Mouse (Mus musculus): ENCODE measurements around the gene Shc1. TPM values are rescaled to one million over a fixed set of nuclear protein-coding genes. Genes with fewer than 3 reads are reported as not detected.
A peak's percentile ranks its signal among the peaks of the same experiment; 100 is the strongest.

The Shc1 gene
- polyA plus RNA-seq, 1 experiment from 2014 or later = 113 TPM

DNA sequence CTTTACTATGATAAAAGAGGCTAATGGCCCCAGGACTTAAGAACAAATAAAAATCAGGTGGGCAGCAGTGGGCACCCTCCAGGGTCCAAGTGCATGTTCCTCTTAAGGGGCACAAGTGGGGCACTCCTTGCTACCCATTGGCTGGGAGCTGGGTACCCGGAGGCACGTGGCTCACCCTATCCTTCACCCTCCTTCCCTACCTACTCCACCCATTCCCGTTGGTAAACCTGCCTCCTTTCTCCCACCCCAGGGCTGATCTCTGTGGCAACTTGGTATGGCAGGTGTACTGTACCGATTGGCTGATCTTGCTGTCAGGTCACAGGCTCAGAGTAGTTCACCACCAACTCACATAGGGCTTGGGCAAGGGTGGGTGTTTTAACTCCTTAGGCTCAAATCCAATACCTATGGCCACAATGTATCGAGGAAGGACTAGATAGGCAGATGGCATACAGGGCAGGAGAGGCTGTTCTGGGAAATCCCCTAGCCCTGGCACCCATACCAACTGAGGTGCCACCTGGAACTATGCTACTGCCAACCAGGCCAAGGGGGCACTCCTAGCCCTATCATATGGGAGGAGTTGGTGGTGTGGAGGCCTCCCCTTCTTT lies 34.5 kb upstream of the Shc1 start:
- H3K27me3 ChIP-seq = no peaks in the 10 kb centered on the region
- peak overlapping the region; percentile 74 for H3K27ac ChIP-seq (replicated peaks)
- no peak for ATAC-seq (ENCODE audit: insufficient number of reproducible peaks, low FRiP score, low TSS enrichment, low read depth)
- no peak overlapping the region for H3K4me3 ChIP-seq (replicated peaks)
- no peak overlapping the region for H3K4me2 ChIP-seq (replicated peaks)
- peaks cover 59% of the 10 kb centered on the region for H3K4me1 ChIP-seq
- H3K9ac ChIP-seq = no peak overlapping the region
- peaks cover 12% of the 10 kb centered on the region; the same call in 1 of the 2 replicates for H3K36me3 ChIP-seq
- no peaks in the 10 kb centered on the region for H3K9me3 ChIP-seq (replicated peaks)
- WGBS = 66% methylated on average over 5 of the region's 5 CpGs

DNA sequence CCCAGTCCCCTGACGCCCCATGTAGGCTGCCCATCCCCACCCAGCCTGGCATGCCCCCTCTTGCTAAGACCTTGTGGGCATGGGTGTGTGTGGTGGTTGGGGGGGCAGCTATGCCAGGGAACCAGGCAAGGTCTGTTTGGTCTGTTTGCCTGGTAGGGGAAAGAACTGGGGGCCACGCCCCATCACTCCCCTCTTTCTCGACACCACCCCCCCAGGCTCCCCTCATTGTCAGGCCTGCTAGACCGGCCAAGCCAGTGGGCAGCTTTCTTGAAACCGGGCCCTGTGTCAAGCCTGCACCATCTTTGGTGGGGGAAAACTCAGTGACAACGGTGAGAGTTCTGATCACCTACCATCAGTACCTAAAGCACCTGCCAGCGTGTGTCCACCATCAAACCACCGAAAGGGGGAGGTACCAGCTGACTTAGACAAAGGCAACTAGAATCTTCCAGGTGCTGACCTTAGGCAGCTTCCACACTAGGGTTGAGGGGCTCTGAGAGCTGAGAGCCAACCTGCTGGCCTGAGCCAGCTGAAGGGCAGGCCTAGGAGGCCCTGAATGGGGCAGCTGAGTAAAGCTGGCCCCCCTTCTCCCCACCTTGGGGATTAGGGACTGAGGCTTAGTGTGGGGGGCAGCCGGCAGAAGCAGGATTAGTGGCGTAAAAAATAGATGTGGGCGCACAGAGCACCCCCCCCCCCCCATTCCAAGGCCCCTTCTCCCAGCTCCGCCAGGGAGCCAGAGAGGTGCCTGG lies 33.7 kb upstream of the Shc1 start:
- peak overlapping the region; percentile 27; the same call in 1 of the 2 replicates for H3K4me2 ChIP-seq (replicated peaks)
- H3K9me3 ChIP-seq (replicated peaks) = no peaks in the 10 kb centered on the region
- H3K4me3 ChIP-seq (replicated peaks) = no peak overlapping the region
- peaks cover 12% of the 10 kb centered on the region; the same call in 1 of the 2 replicates for H3K36me3 ChIP-seq
- H3K4me1 ChIP-seq = peaks cover 53% of the 10 kb centered on the region
- 46% methylated on average over 11 of the region's 12 CpGs for WGBS
- ATAC-seq (ENCODE audit: insufficient number of reproducible peaks, low FRiP score, low TSS enrichment, low read depth) = no peak
- no peak overlapping the region for H3K9ac ChIP-seq
- peak overlapping the region; percentile 74 for H3K27ac ChIP-seq (replicated peaks)
- no peaks in the 10 kb centered on the region for H3K27me3 ChIP-seq

DNA sequence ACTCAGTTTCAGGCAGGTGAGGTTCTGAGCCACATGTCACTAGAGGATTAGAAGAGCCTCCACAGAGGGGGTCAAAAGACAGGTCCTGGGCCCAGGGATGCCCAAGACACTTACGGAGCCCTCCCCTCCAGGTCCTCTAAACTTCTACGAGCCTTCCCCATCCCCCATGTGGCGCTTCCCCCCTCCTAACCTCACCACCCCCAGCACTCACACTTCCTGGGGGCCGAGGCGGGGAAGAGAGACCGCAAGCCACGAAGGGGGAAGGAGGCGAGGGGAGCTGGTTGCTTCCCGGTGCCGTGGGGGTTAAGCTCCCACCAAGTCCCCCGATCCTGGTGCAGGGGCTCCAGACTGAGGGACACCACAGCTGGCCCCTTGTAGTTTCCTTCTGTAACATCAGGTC lies 32.8 kb upstream of the Shc1 start:
- H3K4me1 ChIP-seq = peaks cover 55% of the 10 kb centered on the region
- no peaks in the 10 kb centered on the region for H3K9me3 ChIP-seq (replicated peaks)
- H3K9ac ChIP-seq = no peak overlapping the region
- H3K27me3 ChIP-seq = no peaks in the 10 kb centered on the region
- 38% methylated on average over 11 of the region's 11 CpGs for WGBS
- H3K4me3 ChIP-seq (replicated peaks) = 0 out of 2 replicates have a peak overlapping the region, but pooled peaks have one; percentile 4
- peaks cover 7% of the 10 kb centered on the region; the same call in 1 of the 2 replicates for H3K36me3 ChIP-seq
- H3K27ac ChIP-seq (replicated peaks) = peak overlapping the region; percentile 74
- ATAC-seq (ENCODE audit: insufficient number of reproducible peaks, low FRiP score, low TSS enrichment, low read depth) = no peak
- H3K4me2 ChIP-seq (replicated peaks) = peak overlapping the region; percentile 27; the same call in 1 of the 2 replicates

DNA sequence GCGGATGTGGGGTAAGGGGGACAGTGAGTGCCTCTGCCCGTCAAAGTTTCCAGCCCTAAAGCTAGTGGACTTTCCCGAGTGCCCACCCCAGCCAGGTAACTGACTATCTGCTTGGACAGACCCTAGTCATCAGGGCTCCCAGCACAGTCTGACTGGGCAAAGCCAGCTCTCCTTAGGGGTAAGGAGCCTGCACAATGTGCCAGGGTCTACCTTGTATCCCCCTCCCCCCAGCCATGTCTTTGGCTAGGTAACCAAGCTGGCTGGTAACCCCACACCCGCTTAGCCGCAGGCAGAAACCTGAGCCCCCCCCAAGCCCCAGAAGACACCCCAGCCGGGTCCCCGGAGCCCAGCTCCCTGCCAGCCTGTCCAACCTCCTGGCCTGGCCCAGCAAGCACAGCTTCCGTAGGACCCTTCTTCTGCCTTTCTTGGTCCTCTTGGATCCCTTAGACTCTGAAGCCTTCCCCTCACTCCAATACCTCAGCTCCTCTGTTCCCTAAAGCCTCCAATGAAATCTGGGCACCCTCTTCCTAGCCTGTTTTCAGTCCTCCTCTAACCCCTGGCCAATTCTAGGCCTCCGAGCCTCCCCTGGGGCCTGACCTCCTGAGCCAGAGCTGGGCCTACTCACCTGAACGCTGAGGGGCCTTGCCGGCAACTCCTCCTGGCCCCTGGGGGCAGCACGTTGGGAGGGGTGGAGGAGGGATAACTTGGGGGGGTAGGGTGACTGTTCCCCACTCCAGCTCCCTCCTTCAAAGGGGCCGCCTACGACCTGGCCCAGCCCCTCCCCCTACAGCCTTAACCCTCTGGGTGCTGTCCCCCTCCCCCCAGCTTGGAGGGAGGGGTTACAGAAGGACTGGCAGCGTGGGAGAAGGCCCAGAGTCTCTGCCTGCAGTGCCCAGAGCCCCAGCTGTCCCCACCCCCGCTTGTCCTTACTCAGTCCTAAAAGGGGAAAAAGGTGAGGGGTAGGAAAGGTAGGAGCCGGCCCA lies 31.5 kb upstream of the Shc1 start:
- ATAC-seq (ENCODE audit: insufficient number of reproducible peaks, low FRiP score, low TSS enrichment, low read depth) = no peak
- Histone ChIP-seq H3K4me2 (replicated peaks) (peak overlapping the region; percentile 27), H3K27ac (replicated peaks) (peak overlapping the region; percentile 74; the same call in 1 of the 2 replicates)

DNA sequence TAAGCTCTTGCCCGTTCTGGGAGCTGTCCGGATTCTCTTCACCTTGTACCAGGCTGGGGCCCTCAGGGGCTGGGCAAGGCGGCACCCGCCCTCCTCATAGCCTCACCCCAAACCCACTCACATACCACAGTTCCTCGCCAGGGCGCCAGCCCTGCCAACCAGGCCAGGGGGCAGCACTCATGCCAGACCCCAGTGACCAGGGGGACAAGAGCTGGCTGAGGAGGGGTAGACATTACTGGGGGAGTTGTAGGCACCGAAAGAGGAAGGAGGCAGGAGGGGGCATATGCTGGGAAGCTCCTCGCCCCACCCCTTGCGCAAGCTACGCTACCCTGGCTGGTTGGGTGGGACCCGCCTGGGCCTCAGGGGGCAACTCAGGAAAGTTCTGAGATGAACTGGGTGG lies 30.6 kb upstream of the Shc1 start:
- Histone ChIP-seq H3K36me3 (no peaks in the 10 kb centered on the region), H3K4me1 (peaks cover 77% of the 10 kb centered on the region), H3K27ac (replicated peaks) (peak overlapping the region; percentile 58), H3K27me3 (no peaks in the 10 kb centered on the region), H3K4me2 (replicated peaks) (peak overlapping the region; percentile 27), H3K4me3 (replicated peaks) (peak overlapping the region; percentile 19; the same call in 1 of the 2 replicates), H3K9me3 (replicated peaks) (no peaks in the 10 kb centered on the region), H3K9ac (no peak overlapping the region)
- 55% methylated on average over 11 of the region's 11 CpGs for WGBS
- 0 out of 2 replicates have a peak, but pooled peaks have one; percentile 2 for ATAC-seq (ENCODE audit: insufficient number of reproducible peaks, low FRiP score, low TSS enrichment, low read depth)

More for the DNA sequence above, 31.5 kb upstream of the Shc1 start:
- no peaks in the 10 kb centered on the region for H3K36me3 ChIP-seq
- H3K27me3 ChIP-seq = no peaks in the 10 kb centered on the region
- peaks cover 68% of the 10 kb centered on the region for H3K4me1 ChIP-seq
- WGBS = 38% methylated on average over 17 of the region's 17 CpGs
- no peaks in the 10 kb centered on the region for H3K9me3 ChIP-seq (replicated peaks)
- H3K4me3 ChIP-seq (replicated peaks) = peak overlapping the region; percentile 19
- H3K9ac ChIP-seq = peak overlapping the region; percentile 3; the same call in 1 of the 2 replicates

DNA sequence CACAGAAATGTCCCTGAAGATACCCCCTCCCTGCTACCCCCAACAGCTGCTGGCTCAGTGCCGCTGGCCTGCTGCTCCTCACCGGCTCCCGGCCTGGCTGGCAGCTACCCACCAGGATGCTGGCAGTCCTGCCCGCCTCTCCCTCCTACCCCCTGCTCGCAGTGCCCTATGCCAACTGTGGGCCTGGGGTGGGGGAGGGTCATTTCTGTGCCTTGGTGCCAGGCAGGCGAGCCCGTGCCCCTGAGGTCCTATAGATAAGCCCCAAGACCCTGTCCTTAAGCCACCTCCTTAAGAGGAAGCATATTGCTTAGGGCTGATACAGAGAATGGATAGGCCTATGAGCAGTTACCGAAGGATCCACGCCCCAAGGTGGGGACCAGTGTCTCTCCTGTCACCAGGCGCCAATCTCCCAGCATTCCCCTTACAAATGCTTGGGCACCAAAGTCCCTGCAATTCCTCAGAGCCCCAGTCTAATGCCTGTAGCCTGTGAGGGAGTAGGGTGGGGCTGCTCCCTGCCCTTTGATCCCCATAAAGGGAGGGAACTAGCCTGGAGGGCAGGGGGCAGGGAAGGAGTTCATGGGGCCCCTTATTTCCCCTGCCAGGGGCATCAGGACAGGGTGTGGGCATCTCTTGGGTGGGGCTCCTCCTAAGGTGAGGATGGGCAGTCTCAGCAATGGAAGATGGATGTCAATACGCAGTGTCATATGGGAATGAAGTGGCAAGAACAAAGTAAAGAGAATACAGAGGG lies 29.9 kb upstream of the Shc1 start:
- no peak for ATAC-seq (ENCODE audit: insufficient number of reproducible peaks, low FRiP score, low TSS enrichment, low read depth)
- no peaks in the 10 kb centered on the region for H3K36me3 ChIP-seq
- H3K9ac ChIP-seq = no peak overlapping the region
- H3K4me2 ChIP-seq (replicated peaks) = peak overlapping the region; percentile 27
- no peaks in the 10 kb centered on the region for H3K9me3 ChIP-seq (replicated peaks)
- peaks cover 81% of the 10 kb centered on the region for H3K4me1 ChIP-seq
- no peak overlapping the region for H3K4me3 ChIP-seq (replicated peaks)
- H3K27me3 ChIP-seq = no peaks in the 10 kb centered on the region
- WGBS = 58% methylated on average over 11 of the region's 11 CpGs
- H3K27ac ChIP-seq (replicated peaks) = peak overlapping the region; percentile 58

DNA sequence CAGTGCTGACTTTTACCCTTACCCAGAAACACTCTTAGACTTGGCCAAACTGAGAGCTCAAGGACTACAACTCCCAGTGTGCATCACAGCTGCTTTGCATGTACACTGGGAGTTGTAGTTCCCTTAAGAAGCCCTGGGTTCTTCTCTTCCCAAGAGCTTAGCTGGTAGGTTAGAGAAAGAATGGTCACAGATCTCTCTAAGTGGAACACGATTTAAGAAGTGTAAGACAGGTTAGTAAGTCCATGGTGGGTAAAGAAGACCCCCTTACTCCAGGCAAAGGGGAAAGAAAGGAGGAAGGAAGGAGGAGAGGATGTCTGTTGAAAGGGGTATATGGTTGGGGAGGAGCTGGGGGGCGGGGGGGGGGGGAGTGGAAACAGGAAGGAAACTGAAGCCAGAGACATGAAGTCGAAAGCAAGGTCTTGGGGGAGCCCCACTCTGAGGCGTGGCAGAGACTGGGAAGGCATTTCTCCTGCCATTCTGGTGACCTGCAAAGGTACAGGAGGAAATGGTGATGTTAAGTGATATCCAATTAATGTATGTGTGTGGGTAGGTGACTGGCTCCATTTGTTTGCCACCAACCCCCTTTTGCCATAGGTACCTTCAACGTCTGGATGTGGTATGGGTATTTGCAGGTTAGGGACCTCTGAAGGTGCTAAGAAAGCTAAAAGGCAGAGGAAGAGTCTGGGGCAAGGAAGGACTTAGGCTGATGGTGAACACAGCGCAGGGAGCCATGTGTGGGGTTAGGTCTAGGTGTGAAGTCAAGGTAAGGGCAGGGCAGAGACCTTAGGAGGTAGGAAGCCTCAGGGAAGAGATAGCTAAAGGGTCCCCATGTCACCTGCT lies 29.1 kb upstream of the Shc1 start:
- no peaks in the 10 kb centered on the region for H3K9me3 ChIP-seq (replicated peaks)
- ATAC-seq (ENCODE audit: insufficient number of reproducible peaks, low FRiP score, low TSS enrichment, low read depth) = no peak
- 52% methylated on average over 6 of the region's 6 CpGs for WGBS

DNA sequence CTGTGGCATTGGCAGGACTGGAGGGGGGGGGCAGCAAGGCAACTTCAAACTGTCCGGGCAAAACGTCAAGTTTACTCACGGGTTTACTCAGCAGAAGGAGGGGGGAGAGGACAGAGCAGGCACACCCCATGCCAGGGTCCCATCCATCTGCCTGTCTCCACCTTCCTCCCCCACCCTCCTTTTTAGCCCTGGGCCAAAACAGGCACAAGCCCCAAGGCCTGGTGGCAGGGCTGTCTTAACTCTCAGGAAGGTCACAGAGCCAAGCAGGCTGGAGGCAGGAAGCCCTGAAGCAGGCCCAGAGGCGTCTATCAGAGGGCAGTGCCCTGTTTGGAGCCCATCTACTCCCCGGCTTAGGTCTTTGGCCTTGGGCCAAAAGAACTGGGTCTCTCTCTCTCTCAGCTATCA lies 28.1 kb upstream of the Shc1 start:
- Histone ChIP-seq H3K9ac (no peak overlapping the region), H3K4me1 (peaks cover 85% of the 10 kb centered on the region), H3K4me2 (replicated peaks) (peak overlapping the region; percentile 98), H3K27me3 (no peaks in the 10 kb centered on the region), H3K36me3 (no peaks in the 10 kb centered on the region), H3K4me3 (replicated peaks) (peak overlapping the region; percentile 58), H3K27ac (replicated peaks) (peak overlapping the region; percentile 44), H3K9me3 (replicated peaks) (no peaks in the 10 kb centered on the region)
- 40% methylated on average over 5 of the region's 5 CpGs for WGBS
- no peak for ATAC-seq (ENCODE audit: insufficient number of reproducible peaks, low FRiP score, low TSS enrichment, low read depth)

More for the DNA sequence above, 29.1 kb upstream of the Shc1 start:
- Histone ChIP-seq H3K4me2 (replicated peaks) (no peak overlapping the region), H3K4me3 (replicated peaks) (no peak overlapping the region), H3K4me1 (peaks cover 85% of the 10 kb centered on the region), H3K27ac (replicated peaks) (peak overlapping the region; percentile 58; the same call in 1 of the 2 replicates), H3K27me3 (no peaks in the 10 kb centered on the region), H3K36me3 (no peaks in the 10 kb centered on the region), H3K9ac (no peak overlapping the region)

DNA sequence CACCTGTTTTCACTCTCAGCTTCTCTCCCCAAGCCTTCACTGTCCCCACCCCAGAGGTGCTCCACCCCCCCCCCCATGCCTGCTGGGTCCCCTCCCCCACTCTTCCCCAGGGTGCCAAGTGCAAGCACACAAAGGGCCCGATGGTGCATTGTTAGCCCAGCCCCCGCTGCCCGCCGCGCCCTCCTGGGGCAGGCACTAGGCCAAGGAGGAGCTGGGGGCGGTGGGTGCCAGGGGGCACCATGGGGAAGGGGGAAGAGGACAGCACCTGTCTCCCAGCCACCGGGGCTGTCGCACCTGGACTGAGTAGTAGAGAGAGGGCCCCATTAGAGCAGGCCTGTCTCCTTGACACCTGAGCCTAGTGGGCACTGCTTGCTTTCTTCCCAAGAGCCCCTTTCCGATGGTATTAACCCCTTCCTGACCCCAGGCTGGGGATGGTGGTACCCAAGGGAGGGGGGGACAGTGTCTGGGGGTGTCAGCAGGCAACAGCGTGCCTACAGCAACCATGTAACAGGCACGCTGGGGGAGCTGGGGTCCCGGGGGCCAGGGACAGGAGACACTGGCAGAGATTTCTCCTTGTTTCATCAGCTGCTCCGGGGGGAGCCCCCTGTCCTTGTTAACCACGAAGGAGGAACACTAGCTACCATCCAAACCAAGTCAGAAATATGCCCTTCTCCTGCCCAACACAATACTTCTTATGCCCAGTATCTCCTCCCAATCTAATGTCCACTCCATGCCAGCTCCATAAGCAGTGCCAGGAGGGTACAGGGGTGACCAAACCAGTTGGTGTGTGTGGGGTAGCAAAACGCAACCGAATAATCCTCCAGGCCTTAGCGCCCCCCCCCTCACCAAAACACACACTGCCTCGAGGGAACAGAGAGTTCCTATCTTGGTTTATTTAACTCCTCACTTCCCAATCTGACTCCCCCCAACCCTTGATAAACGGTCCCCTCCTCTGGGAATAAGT lies 27.3 kb upstream of the Shc1 start:
- Histone ChIP-seq H3K27me3 (no peaks in the 10 kb centered on the region), H3K4me3 (replicated peaks) (peak overlapping the region; percentile 58), H3K4me2 (replicated peaks) (peak overlapping the region; percentile 98), H3K9ac (no peak overlapping the region; the same call in 1 of the 2 replicates), H3K4me1 (peaks cover 85% of the 10 kb centered on the region), H3K9me3 (replicated peaks) (no peaks in the 10 kb centered on the region), H3K36me3 (no peaks in the 10 kb centered on the region), H3K27ac (replicated peaks) (peak overlapping the region; percentile 85)
- no peak for ATAC-seq (ENCODE audit: insufficient number of reproducible peaks, low FRiP score, low TSS enrichment, low read depth)
- WGBS = 11% methylated on average over 19 of the region's 19 CpGs

Measured in embryonic facial prominence, embryonic 15.5 days (tissue).